Mouse (Mus musculus): Measurements from ENCODE around the gene Foxo6. TPM values are rescaled to one million over a fixed set of nuclear protein-coding genes. Genes with fewer than 3 reads are reported as not detected.

The Foxo6 gene
- total RNA-seq, 1 experiment from 2014 or later = 1.9 TPM

- no peak for DNase-seq
These were observed 3.0 kb downstream of the Foxo6 start for GRCm38 (mm10) chr4:120284187-120284586.

GRCm38 (mm10) chr4:120283141-120283540 is 4.0 kb downstream of the Foxo6 start:
- peak; percentile 83 for DNase-seq

GRCm38 (mm10) chr4:120282568-120283091 is 4.5 kb downstream of the Foxo6 start:
- DNase-seq = peak; percentile 54

GRCm38 (mm10) chr4:120281011-120281410 is 6.1 kb downstream of the Foxo6 start:
- no peak for DNase-seq

- no peak for DNase-seq
These were observed 6.7 kb downstream of the Foxo6 start for GRCm38 (mm10) chr4:120280432-120280831.

- DNase-seq = peak; percentile 37
These were observed 9.8 kb downstream of the Foxo6 start for GRCm38 (mm10) chr4:120277255-120277928.

GRCm38 (mm10) chr4:120275487-120275886 is 11.7 kb downstream of the Foxo6 start:
- DNase-seq = no peak

- no peak for DNase-seq
These were observed 13.6 kb downstream of the Foxo6 start for GRCm38 (mm10) chr4:120273594-120273993.

GRCm38 (mm10) chr4:120271886-120272580 is 15.1 kb downstream of the Foxo6 start:
- no peak for DNase-seq

GRCm38 (mm10) chr4:120271208-120271607 is 15.9 kb downstream of the Foxo6 start:
- DNase-seq = no peak

GRCm38 (mm10) chr4:120270937-120271199 is 16.3 kb downstream of the Foxo6 start:
- DNase-seq = no peak

GRCm38 (mm10) chr4:120270148-120270936 is 16.8 kb downstream of the Foxo6 start:
- no peak for DNase-seq

- no peak for DNase-seq
These were observed 17.7 kb downstream of the Foxo6 start for GRCm38 (mm10) chr4:120269426-120269825.

- DNase-seq = peak; percentile 39
These were observed 18.7 kb downstream of the Foxo6 start for GRCm38 (mm10) chr4:120268214-120269061.

GRCm38 (mm10) chr4:120267683-120268082 is 19.5 kb downstream of the Foxo6 start:
- no peak for DNase-seq

- DNase-seq = no peak
These were observed 20.0 kb downstream of the Foxo6 start for GRCm38 (mm10) chr4:120267136-120267535.

- no peak for DNase-seq
These were observed 23.0 kb downstream of the Foxo6 start for GRCm38 (mm10) chr4:120264105-120264504.

- DNase-seq = no peak
These were observed 24.4 kb downstream of the Foxo6 start for GRCm38 (mm10) chr4:120262726-120263125.

GRCm38 (mm10) chr4:120262206-120262605 is 24.9 kb downstream of the Foxo6 start:
- no peak for DNase-seq

GRCm38 (mm10) chr4:120259356-120260181 is 27.6 kb downstream of the Foxo6 start:
- peak; percentile 37 for DNase-seq

- DNase-seq = peak; percentile 74
These were observed 38.3 kb downstream of the Foxo6 start for GRCm38 (mm10) chr4:120248800-120249261.

Measured in adrenal gland, postnatal 25 days (tissue).